ENCODE assay signal across 23 mouse cellular contexts in genomic region chr3:123152911-123153310, GRCm38 (mm10).
DNase-seq lines count a peak whose midpoint lies in the region; ATAC-seq and TF ChIP-seq lines count a peak whose summit lies in the region.
"Had no signal": no experiment of that assay in that cellular context is flagged by ENCODE, and none has a peak within 500 bp of the region (broad histone marks: within the 10 kb centered on the region; RNA-seq: fewer than 3 reads in every experiment).

No protein-coding gene starts in this region.

- no peaks in the 10 kb centered on the region for H3K4me1 ChIP-seq in stomach, postnatal 0 days (replicated peaks; ENCODE audit: control insufficient read depth, insufficient read depth)
- H3K4me1 ChIP-seq: embryonic facial prominence, embryonic 15.5 days; forebrain, embryonic 10.5 days; forebrain, embryonic 12.5 days had no signal

- WGBS in stomach, postnatal 0 days: 69% methylated on average over 5 of the region's 5 CpGs

- TF ChIP-seq EP300 in stomach, postnatal 0 days (optimal IDR thresholded peaks at IDR 0.05): no peak

- no peaks in the 10 kb centered on the region for H3K9me3 ChIP-seq in stomach, postnatal 0 days (ENCODE audit: control insufficient read depth, low read length)
- H3K9me3 ChIP-seq: embryonic facial prominence, embryonic 13.5 days; embryonic facial prominence, embryonic 15.5 days; forebrain, embryonic 10.5 days; forebrain, embryonic 12.5 days had no signal

- H3K27ac ChIP-seq in gastrocnemius, adult 2 months: peak overlapping the region; percentile 95
- H3K27ac ChIP-seq in stomach, postnatal 0 days (replicated peaks): peak overlapping the region; percentile 58; the same call in 1 of the 2 replicates
- H3K27ac ChIP-seq: embryonic facial prominence, embryonic 13.5 days; embryonic facial prominence, embryonic 15.5 days; forebrain, embryonic 10.5 days; forebrain, embryonic 12.5 days had no signal

- no peaks in the 10 kb centered on the region for H3K27me3 ChIP-seq in stomach, postnatal 0 days (ENCODE audit: control insufficient read depth, insufficient read depth, low read length)
- H3K27me3 ChIP-seq: embryonic facial prominence, embryonic 13.5 days; embryonic facial prominence, embryonic 15.5 days; forebrain, embryonic 12.5 days had no signal

- DNase-seq in gastrocnemius, adult 2 months: peak; percentile 56
- no peak for DNase-seq in gastrocnemius, postnatal 36 days
- peak; percentile 74 for DNase-seq in heart, adult 11 months
- no peak for DNase-seq in heart, adult 9 months (ENCODE audit: low spot score in 2 of 2)
- DNase-seq in skeletal muscle tissue, adult 2 months (ENCODE audit: low read depth, low spot score): peak; percentile 73
- DNase-seq in stomach, postnatal 0 days (ENCODE audit: low spot score): no peak
- no peak for DNase-seq in testis, postnatal 14 days (ENCODE audit: low spot score)
- DNase-seq: adrenal gland, adult 2 months; adrenal gland, postnatal 10 days; adrenal gland, postnatal 25 days; cerebellum, adult 11 months; cerebellum, adult 18-20 months; cerebellum, adult 8-10 months; cerebellum, adult 9-11 months; cerebellum, postnatal 14 days; cerebellum, postnatal 36 days; embryo, embryonic 11 days had no signal

- intact Hi-C loops in gastrocnemius, adult 2 months (cut with DNase I): loop anchor here (1.0 kb wide), 1 partner anchor 37 kb away; no protein-coding TSS in a partner anchor
- intact Hi-C loops in gastrocnemius, postnatal 36 days (cut with DNase I): loop anchor here (1.0 kb wide), 1 partner anchor 37 kb away; no protein-coding TSS in a partner anchor

- H3K4me2 ChIP-seq in stomach, postnatal 0 days (replicated peaks; ENCODE audit: low read depth): no peak overlapping the region
- H3K4me2 ChIP-seq: embryonic facial prominence, embryonic 13.5 days; embryonic facial prominence, embryonic 15.5 days; forebrain, embryonic 12.5 days had no signal

- TF ChIP-seq CTCF in gastrocnemius, adult 2 months (IDR thresholded peaks at IDR 0.05): no peak
- no peak for TF ChIP-seq CTCF in stomach, postnatal 0 days (IDR thresholded peaks at IDR 0.05; ENCODE audit: low read depth)

- no peak for ATAC-seq in stomach, postnatal 0 days (ENCODE audit: low FRiP score, low TSS enrichment)
- ATAC-seq: forebrain, embryonic 14.5 days had no signal

- H3K4me3 ChIP-seq in gastrocnemius, adult 2 months: peak overlapping the region; percentile 48
- no peak overlapping the region for H3K4me3 ChIP-seq in stomach, postnatal 0 days (ENCODE audit: low read depth, low read length)
- H3K4me3 ChIP-seq: embryonic facial prominence, embryonic 13.5 days; embryonic facial prominence, embryonic 15.5 days; erythroblast, embryonic 14.5 days; forebrain, embryonic 10.5 days; forebrain, embryonic 12.5 days had no signal

- no peak overlapping the region for H3K9ac ChIP-seq in stomach, postnatal 0 days (ENCODE audit: low read length)
- H3K9ac ChIP-seq: embryonic facial prominence, embryonic 13.5 days; embryonic facial prominence, embryonic 15.5 days; forebrain, embryonic 12.5 days had no signal

- H3K36me3 ChIP-seq in stomach, postnatal 0 days (ENCODE audit: control insufficient read depth, insufficient read depth, low read length): no peaks in the 10 kb centered on the region
- H3K36me3 ChIP-seq: embryonic facial prominence, embryonic 13.5 days; embryonic facial prominence, embryonic 15.5 days; forebrain, embryonic 10.5 days; forebrain, embryonic 12.5 days had no signal

Comparison
In these comparisons a context has a peak if more than half of its experiments do, and no peak if none do; other contexts are left out.
1. DNase-seq: peak in gastrocnemius, adult 2 months (single experiment), heart, adult 11 months (single experiment) and skeletal muscle tissue, adult 2 months (single experiment); none in gastrocnemius, postnatal 36 days (0 of 2), heart, adult 9 months (0 of 2), stomach, postnatal 0 days (single experiment) and testis, postnatal 14 days (single experiment).